Mouse (Mus musculus) intestine, embryonic 15.5 days (tissue): Measurements from ENCODE around the gene Synrg. TPM values are rescaled to one million over a fixed set of nuclear protein-coding genes. Genes with fewer than 3 reads are reported as not detected.
A peak's percentile ranks its signal among the peaks of the same experiment; 100 is the strongest.

Source experiments
- ATAC-seq: fragments of 200-750 bp; cut with Nextera tagmentation; 2 replicates; pipeline ENCODE4 v1.8.0; 2017; ENCODE audit warnings: moderate TSS enrichment, moderate library complexity
- H3K27ac ChIP-seq: fragments of 300-500 bp; sonication (generic); 2 replicates; pipeline ENCODE4 v1.5.1; 2015; ENCODE audit warnings: mild to moderate bottlenecking, inconsistent platforms
- H3K27me3 ChIP-seq: fragments of 300-500 bp; sonication (generic); replicated peaks from 2 replicates; pipeline ENCODE4 v1.6.1; 2015; ENCODE audit warnings: inconsistent platforms
- H3K36me3 ChIP-seq: fragments of 300-500 bp; sonication (generic); 2 replicates; pipeline ENCODE4 v1.6.1; 2015; ENCODE audit warnings: inconsistent platforms
- H3K4me1 ChIP-seq: fragments of 300-500 bp; sonication (generic); replicated peaks from 2 replicates; pipeline ENCODE4 v1.6.1; 2015; ENCODE audit warnings: inconsistent platforms
- H3K4me2 ChIP-seq: fragments of 300-500 bp; sonication (generic); replicated peaks from 2 replicates; pipeline ENCODE4 v1.6.1; 2015; ENCODE audit warnings: mild to moderate bottlenecking, inconsistent platforms
- H3K4me3 ChIP-seq: fragments of 300-500 bp; sonication (generic); replicated peaks from 2 replicates; pipeline ENCODE4 v1.5.1; 2015; ENCODE audit warnings: inconsistent platforms
- H3K9ac ChIP-seq: fragments of 300-500 bp; sonication (generic); 2 replicates; pipeline ENCODE4 v1.6.1; 2015; ENCODE audit warnings: inconsistent platforms
- H3K9me3 ChIP-seq: fragments of 300-500 bp; sonication (generic); 2 replicates; pipeline ENCODE4 v1.6.1; 2016; ENCODE audit warnings: inconsistent platforms
- WGBS: fragments of 180-500 bp; shearing (Covaris S2); methylation state at CpG from one replicate; pipeline ENCODE4 v1.1.7; 2015; 5-methylcytosine and 5-hydroxymethylcytosine counted together
- polyA plus RNA-seq: library from polyadenylated mRNA; unstranded; fragments of >200 nt; fragmentation: Nextera tagmentation; extraction: Ambion mirVana; gene quantifications from 2 replicates; pipeline ENCODE4 v1.2.1, GENCODE M21; 2015

Synrg gene
- polyA plus RNA-seq, 1 experiment from 2014 or later, result 10.8 TPM

- Histone ChIP-seq H3K4me2 (no peak overlapping the region), H3K9me3 (no peaks in the 10 kb centered on the region), H3K4me1 (peaks cover 3% of the 10 kb centered on the region; the same call in 1 of the 2 replicates), H3K36me3 (0 out of 2 replicates have a peak, but pooled peaks cover 2% of the 10 kb centered on the region), H3K4me3 (no peak overlapping the region), H3K9ac (no peak overlapping the region), H3K27ac (no peak overlapping the region), H3K27me3 (no peaks in the 10 kb centered on the region)
- 0 out of 2 replicates have a peak, but pooled peaks have one; percentile 34 for ATAC-seq
- WGBS, result 41% methylated on average over 8 of the region's 8 CpGs
Measured at GRCm38 (mm10) chr11:83967436-83968204, 3.4 kb downstream of the Synrg start.

GRCm38 (mm10) chr11:83968205-83968575, 4.0 kb downstream of the Synrg start:
- Histone ChIP-seq H3K4me3 (no peak overlapping the region), H3K4me1 (peaks cover 3% of the 10 kb centered on the region; the same call in 1 of the 2 replicates), H3K27me3 (no peaks in the 10 kb centered on the region), H3K4me2 (no peak overlapping the region), H3K36me3 (0 out of 2 replicates have a peak, but pooled peaks cover 5% of the 10 kb centered on the region), H3K27ac (no peak overlapping the region), H3K9me3 (no peaks in the 10 kb centered on the region), H3K9ac (no peak overlapping the region)
- 76% methylated on average over 6 of the region's 6 CpGs for WGBS
- no peak for ATAC-seq

GRCm38 (mm10) chr11:83969040-83969439, 4.8 kb downstream of the Synrg start:
- Histone ChIP-seq H3K36me3 (0 out of 2 replicates have a peak, but pooled peaks cover 5% of the 10 kb centered on the region), H3K27me3 (no peaks in the 10 kb centered on the region), H3K4me2 (no peak overlapping the region), H3K4me3 (no peak overlapping the region), H3K4me1 (peaks cover 3% of the 10 kb centered on the region; the same call in 1 of the 2 replicates), H3K9me3 (no peaks in the 10 kb centered on the region), H3K9ac (no peak overlapping the region), H3K27ac (no peak overlapping the region)
- WGBS, result 87% methylated on average over 3 of the region's 3 CpGs
- no peak for ATAC-seq

- H3K9ac ChIP-seq, result no peak overlapping the region
- no peak overlapping the region for H3K4me2 ChIP-seq
- H3K36me3 ChIP-seq, result peaks cover 12% of the 10 kb centered on the region
- no peaks in the 10 kb centered on the region for H3K4me1 ChIP-seq
- H3K27me3 ChIP-seq, result no peaks in the 10 kb centered on the region
- 75% methylated on average over 7 of the region's 7 CpGs for WGBS
- ATAC-seq, result no peak
- no peaks in the 10 kb centered on the region for H3K9me3 ChIP-seq
- no peak overlapping the region for H3K4me3 ChIP-seq
- no peak overlapping the region for H3K27ac ChIP-seq
Measured at GRCm38 (mm10) chr11:83974561-83975346, 10.5 kb downstream of the Synrg start.

- Histone ChIP-seq H3K4me1 (no peaks in the 10 kb centered on the region), H3K36me3 (peaks cover 12% of the 10 kb centered on the region), H3K4me2 (no peak overlapping the region), H3K4me3 (no peak overlapping the region), H3K27ac (no peak overlapping the region), H3K27me3 (no peaks in the 10 kb centered on the region), H3K9ac (no peak overlapping the region), H3K9me3 (no peaks in the 10 kb centered on the region)
- 81% methylated on average over 1 of the region's 1 CpGs for WGBS
- no peak for ATAC-seq
Measured at GRCm38 (mm10) chr11:83975488-83975887, 11.3 kb downstream of the Synrg start.

GRCm38 (mm10) chr11:83976236-83976977, 12.2 kb downstream of the Synrg start:
- Histone ChIP-seq H3K27me3 (no peaks in the 10 kb centered on the region), H3K4me3 (no peak overlapping the region), H3K36me3 (peaks cover 10% of the 10 kb centered on the region), H3K9me3 (no peaks in the 10 kb centered on the region), H3K4me1 (no peaks in the 10 kb centered on the region), H3K27ac (no peak overlapping the region), H3K9ac (no peak overlapping the region), H3K4me2 (no peak overlapping the region)
- ATAC-seq, result no peak
- WGBS, result 78% methylated on average over 13 of the region's 13 CpGs

GRCm38 (mm10) chr11:83977810-83978209, 13.6 kb downstream of the Synrg start:
- Histone ChIP-seq H3K36me3 (peaks cover 11% of the 10 kb centered on the region), H3K4me2 (no peak overlapping the region), H3K9me3 (no peaks in the 10 kb centered on the region), H3K27me3 (no peaks in the 10 kb centered on the region), H3K9ac (no peak overlapping the region), H3K4me1 (no peaks in the 10 kb centered on the region), H3K4me3 (no peak overlapping the region), H3K27ac (no peak overlapping the region)
- ATAC-seq, result no peak
- WGBS, result 86% methylated on average over 2 of the region's 2 CpGs

GRCm38 (mm10) chr11:83979992-83980391, 15.8 kb downstream of the Synrg start:
- WGBS, result 90% methylated on average over 6 of the region's 6 CpGs
- ATAC-seq, result no peak
- Histone ChIP-seq H3K27me3 (no peaks in the 10 kb centered on the region), H3K27ac (no peak overlapping the region), H3K4me3 (no peak overlapping the region), H3K9me3 (no peaks in the 10 kb centered on the region), H3K4me1 (no peaks in the 10 kb centered on the region), H3K4me2 (no peak overlapping the region), H3K36me3 (peaks cover 10% of the 10 kb centered on the region), H3K9ac (no peak overlapping the region)

GRCm38 (mm10) chr11:83981338-83981737, 17.1 kb downstream of the Synrg start:
- Histone ChIP-seq H3K4me3 (no peak overlapping the region), H3K9me3 (no peaks in the 10 kb centered on the region), H3K27ac (no peak overlapping the region), H3K36me3 (peaks cover 10% of the 10 kb centered on the region), H3K4me1 (no peaks in the 10 kb centered on the region), H3K4me2 (no peak overlapping the region), H3K9ac (no peak overlapping the region), H3K27me3 (no peaks in the 10 kb centered on the region)
- no peak for ATAC-seq
- WGBS, result 84% methylated on average over 10 of the region's 10 CpGs

GRCm38 (mm10) chr11:83991701-83992100, 27.5 kb downstream of the Synrg start:
- H3K27me3 ChIP-seq, result no peaks in the 10 kb centered on the region
- WGBS, result 68% methylated on average over 4 of the region's 4 CpGs
- ATAC-seq, result no peak
- no peak overlapping the region for H3K9ac ChIP-seq
- H3K4me1 ChIP-seq, result no peaks in the 10 kb centered on the region
- H3K4me2 ChIP-seq, result no peak overlapping the region
- peaks cover 10% of the 10 kb centered on the region; the same call in 1 of the 2 replicates for H3K36me3 ChIP-seq
- no peaks in the 10 kb centered on the region for H3K9me3 ChIP-seq
- no peak overlapping the region for H3K4me3 ChIP-seq
- no peak overlapping the region for H3K27ac ChIP-seq

- H3K27ac ChIP-seq, result no peak overlapping the region
- H3K4me1 ChIP-seq, result no peaks in the 10 kb centered on the region
- WGBS, result 63% methylated on average over 2 of the region's 2 CpGs
- H3K4me3 ChIP-seq, result no peak overlapping the region
- no peaks in the 10 kb centered on the region for H3K27me3 ChIP-seq
- H3K9ac ChIP-seq, result no peak overlapping the region
- H3K4me2 ChIP-seq, result no peak overlapping the region
- H3K36me3 ChIP-seq, result peaks cover 10% of the 10 kb centered on the region; the same call in 1 of the 2 replicates
- no peak for ATAC-seq
- no peaks in the 10 kb centered on the region for H3K9me3 ChIP-seq
Measured at GRCm38 (mm10) chr11:83993428-83993827, 29.2 kb downstream of the Synrg start.

- peaks cover 10% of the 10 kb centered on the region; the same call in 1 of the 2 replicates for H3K36me3 ChIP-seq
- H3K27ac ChIP-seq, result no peak overlapping the region
- no peaks in the 10 kb centered on the region for H3K9me3 ChIP-seq
- H3K4me2 ChIP-seq, result no peak overlapping the region
- H3K4me1 ChIP-seq, result no peaks in the 10 kb centered on the region
- H3K27me3 ChIP-seq, result no peaks in the 10 kb centered on the region
- H3K4me3 ChIP-seq, result no peak overlapping the region
- 75% methylated on average over 3 of the region's 3 CpGs for WGBS
- no peak overlapping the region for H3K9ac ChIP-seq
- no peak for ATAC-seq
Measured at GRCm38 (mm10) chr11:83994481-83994880, 30.3 kb downstream of the Synrg start.
